Mouse (Mus musculus): ENCODE measurements around the gene Bcas3. TPM values are rescaled to one million over a fixed set of nuclear protein-coding genes. Genes with fewer than 3 reads are reported as not detected.

Bcas3 gene
- polyA plus RNA-seq, 1 experiment from 2014 or later = 18.2 TPM

- Histone ChIP-seq H3K9me3 (replicated peaks) (no peaks in the 10 kb centered on the region), H3K4me3 (no peak overlapping the region), H3K4me1 (no peaks in the 10 kb centered on the region), H3K27me3 (replicated peaks) (peaks cover 1% of the 10 kb centered on the region; the same call in 1 of the 2 replicates), H3K27ac (no peak overlapping the region), H3K4me2 (no peak overlapping the region), H3K9ac (no peak overlapping the region), H3K36me3 (no peaks in the 10 kb centered on the region)
- no peak for ATAC-seq
- WGBS (ENCODE audit: insufficient replicate concordance) = 37% methylated on average over 6 of the region's 6 CpGs
Measured at GRCm38 (mm10) chr11:85857997-85858698, 505.2 kb downstream of the Bcas3 start.

- no peak for ATAC-seq
Measured at GRCm38 (mm10) chr11:85864363-85864762, 511.4 kb downstream of the Bcas3 start.

More at GRCm38 (mm10) chr11:85864363-85864762, 511.4 kb downstream of the Bcas3 start:
- 23% methylated on average over 7 of the region's 7 CpGs for WGBS (ENCODE audit: insufficient replicate concordance)
- Histone ChIP-seq H3K27ac (no peak overlapping the region), H3K36me3 (no peaks in the 10 kb centered on the region), H3K4me3 (no peak overlapping the region), H3K27me3 (replicated peaks) (peaks cover 8% of the 10 kb centered on the region; the same call in 1 of the 2 replicates), H3K9ac (no peak overlapping the region), H3K9me3 (replicated peaks) (no peaks in the 10 kb centered on the region), H3K4me2 (no peak overlapping the region), H3K4me1 (no peaks in the 10 kb centered on the region)

Small RNA genes lying within 50 kb of the gene (microRNA-seq; reads per million reads assigned to microRNA genes)
- gene Mir5110 = not detected

Other genes with a start within 250 kb of the Bcas3 start
- gene Usp32, start 213.0 kb upstream of the Bcas3 start, polyA plus RNA-seq (2016; fragmentation: Nextera tagmentation; extraction: Ambion mirVana) = 10.6 and 12.0 TPM in 2 replicates
- not detected in 2 replicates for gene 1700125H20Rik, start 182.8 kb upstream of the Bcas3 start, polyA plus RNA-seq (2016; fragmentation: Nextera tagmentation; extraction: Ambion mirVana)
- 22.9 and 23.8 TPM in 2 replicates for gene Appbp2, start 118.0 kb upstream of the Bcas3 start, polyA plus RNA-seq (2016; fragmentation: Nextera tagmentation; extraction: Ambion mirVana)
- 25.9 and 26.1 TPM in 2 replicates for gene Ppm1d, start 41.9 kb upstream of the Bcas3 start, polyA plus RNA-seq (2016; fragmentation: Nextera tagmentation; extraction: Ambion mirVana)